Mouse (Mus musculus) frontal cortex, adult 2 months (tissue): ENCODE results near the gene Pik3ip1. TPM values are rescaled to one million over a fixed set of nuclear protein-coding genes. Genes with fewer than 3 reads are reported as not detected.

ENCODE experiments used
- DNase-seq, 2 experiments: peaks; one replicate each; pipeline ENCODE4 v3.0.0; 2022; ENCODE audit warnings: low spot score in 1 of 2; ENCODE audit errors: extremely low spot score in 1 of 2
- polyA plus RNA-seq: library from polyadenylated mRNA; depleted of rRNA; stranded (reverse); fragments of >200 nt; gene quantifications from 2 replicates; pipeline ENCODE4 v1.2.3, GENCODE M21; 2012; rRNA removed

Pik3ip1 gene
- polyA plus RNA-seq, result 43.9 and 45.8 TPM in 2 replicates

GRCm38 (mm10) chr11:3329891-3330451, at the start of gene Pik3ip1:
Gene Pik3ip1 (plus strand): TSS chr11:3330401.
- peak in 1 of 2 experiments; percentile 44 for DNase-seq

GRCm38 (mm10) chr11:3282887-3283286, 47.3 kb upstream of the Pik3ip1 start:
- DNase-seq, result no peak

GRCm38 (mm10) chr11:3283645-3284044, 46.6 kb upstream of the Pik3ip1 start:
- DNase-seq, result no peak

GRCm38 (mm10) chr11:3285940-3286339, 44.3 kb upstream of the Pik3ip1 start:
- no peak for DNase-seq

- no peak for DNase-seq
These were observed 43.1 kb upstream of the Pik3ip1 start for GRCm38 (mm10) chr11:3287131-3287530.

GRCm38 (mm10) chr11:3287921-3288320, 42.3 kb upstream of the Pik3ip1 start:
- DNase-seq, result no peak

GRCm38 (mm10) chr11:3288521-3289301, 41.5 kb upstream of the Pik3ip1 start, which contains the start of gene Patz1:
Gene Patz1 (plus strand): TSS chr11:3288874.
- DNase-seq, result peak; percentile 27 to 54

GRCm38 (mm10) chr11:3289302-3289802, 40.8 kb upstream of the Pik3ip1 start:
- DNase-seq, result peak; percentile 30 to 53

- peak; percentile 62 to 82 for DNase-seq
These were observed 40.2 kb upstream of the Pik3ip1 start for GRCm38 (mm10) chr11:3289803-3290639.

- peak in 1 of 2 experiments; percentile 64 for DNase-seq
These were observed 39.4 kb upstream of the Pik3ip1 start for GRCm38 (mm10) chr11:3290640-3291310.

- DNase-seq, result no peak
These were observed 38.7 kb upstream of the Pik3ip1 start for GRCm38 (mm10) chr11:3291311-3292061.

- DNase-seq, result peak in 1 of 2 experiments; percentile 38
These were observed 38.2 kb upstream of the Pik3ip1 start for GRCm38 (mm10) chr11:3292062-3292421.

GRCm38 (mm10) chr11:3292711-3293249, 37.4 kb upstream of the Pik3ip1 start:
- DNase-seq, result no peak

- no peak for DNase-seq
These were observed 36.8 kb upstream of the Pik3ip1 start for GRCm38 (mm10) chr11:3293361-3293760.

- DNase-seq, result no peak
These were observed 35.6 kb upstream of the Pik3ip1 start for GRCm38 (mm10) chr11:3294641-3295040.

GRCm38 (mm10) chr11:3296056-3296455, 34.1 kb upstream of the Pik3ip1 start:
- no peak for DNase-seq

- DNase-seq, result no peak
These were observed 32.1 kb upstream of the Pik3ip1 start for GRCm38 (mm10) chr11:3297871-3298812.

- DNase-seq, result no peak
These were observed 31.4 kb upstream of the Pik3ip1 start for GRCm38 (mm10) chr11:3298813-3299185.
